Mouse (Mus musculus) adrenal gland, adult 8-10 months (tissue): ENCODE data around the gene Chrnb1. TPM values are rescaled to one million over a fixed set of nuclear protein-coding genes. Genes with fewer than 3 reads are reported as not detected.

Source experiments
- DNase-seq: peaks from one replicate; pipeline ENCODE4 v3.0.0; 2022
- total RNA-seq, 4 experiments: library from RNA; stranded (reverse); gene quantifications; 2 replicates each; pipeline ENCODE4 v1.2.4; 2022

Chrnb1 gene
- total RNA-seq, 4 experiments from 2014 or later, result 1.5 to 8.1 (median 5.0) TPM

DNA sequence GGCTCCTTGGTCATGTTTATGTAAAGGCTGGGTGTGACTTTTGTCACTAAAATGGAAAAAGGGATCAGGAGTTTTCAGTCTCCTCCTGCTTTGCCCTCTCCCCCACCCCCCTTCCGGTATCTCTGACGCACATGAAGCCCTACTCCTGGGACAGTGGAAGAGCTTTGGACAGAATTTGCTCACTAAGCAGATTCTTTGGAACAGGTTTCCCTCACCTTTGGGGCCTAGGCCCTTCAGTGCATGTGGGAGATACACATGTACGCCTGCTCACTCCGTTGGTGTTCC is 28.2 kb downstream of the Chrnb1 start:
- no peak for DNase-seq

GRCm38 (mm10) chr11:69766872-69767624 is 28.7 kb downstream of the Chrnb1 start:
- DNase-seq, result no peak

- peak; percentile 66 for DNase-seq
Measured at GRCm38 (mm10) chr11:69766126-69766609, 29.6 kb downstream of the Chrnb1 start.

DNA sequence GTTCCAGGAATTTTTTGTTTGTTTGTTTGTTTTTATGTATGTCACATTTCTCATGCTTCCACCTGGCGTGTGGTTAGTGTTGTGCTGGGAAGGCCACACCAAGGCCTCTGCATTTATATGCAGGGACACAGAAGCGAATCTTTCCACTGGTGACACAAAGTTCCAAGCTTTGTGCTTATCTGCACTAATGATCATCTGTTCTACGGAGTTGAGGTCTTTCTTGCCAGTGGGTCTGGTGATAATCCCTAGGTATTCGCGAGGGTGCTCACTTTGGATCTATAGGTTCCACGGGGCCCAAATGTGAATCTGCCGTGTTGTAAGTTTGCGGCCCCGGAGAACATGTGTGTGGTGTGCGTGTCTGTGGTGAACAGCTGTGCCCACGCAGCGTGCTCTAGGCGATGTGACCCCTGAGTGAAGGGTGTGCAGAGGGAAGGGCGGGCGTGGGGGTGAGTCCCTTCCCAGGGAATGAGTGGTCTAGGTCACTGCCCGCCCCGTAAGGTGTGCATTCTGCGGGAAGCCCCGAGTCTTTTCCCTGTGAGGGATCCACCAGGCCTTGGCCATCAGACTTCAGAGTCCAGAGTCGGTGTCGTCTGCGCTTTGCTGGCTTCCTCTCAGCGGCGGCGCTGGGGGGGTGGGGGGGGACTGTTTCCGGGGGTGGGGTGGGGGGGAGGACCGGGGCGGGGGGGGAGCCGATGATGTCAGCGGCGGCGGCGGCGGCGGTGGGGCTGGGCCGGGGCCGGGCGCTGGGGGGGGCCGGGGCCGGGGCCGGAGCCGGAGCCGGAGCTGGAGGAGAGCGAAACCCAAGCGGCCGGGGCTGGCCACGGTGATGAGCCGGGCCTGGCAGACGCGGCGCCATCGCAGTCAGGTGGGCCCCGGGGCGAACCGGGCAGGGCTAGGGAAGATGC is 30.3 kb downstream of the Chrnb1 start, which contains the start of gene Zbtb4:
Gene Zbtb4, plus strand, starts transcription at position 692 of the 905 bp plus-strand sequence.
- no peak for DNase-seq

DNA sequence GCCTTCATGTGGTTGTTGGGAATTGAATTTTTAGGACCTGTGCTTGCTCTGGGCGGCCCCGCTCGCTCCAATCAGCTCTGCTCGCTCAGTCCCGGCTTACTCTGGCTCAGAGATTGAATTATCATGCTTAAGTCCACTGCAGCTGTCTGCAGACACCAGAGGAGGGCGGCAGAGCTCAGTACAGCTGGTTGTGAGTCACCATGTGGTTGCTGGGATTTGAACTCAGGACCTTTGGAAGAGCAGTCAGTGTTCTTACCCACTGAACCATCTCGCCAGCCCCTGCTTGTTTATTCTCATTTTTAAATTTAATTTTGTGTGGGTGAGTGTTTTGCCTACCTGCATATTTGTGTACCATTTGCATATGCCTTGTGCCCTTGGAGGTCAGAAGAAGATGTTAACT is 32.2 kb downstream of the Chrnb1 start:
- no peak for DNase-seq

- no peak for DNase-seq
Measured at GRCm38 (mm10) chr11:69761868-69762267, 33.9 kb downstream of the Chrnb1 start, which contains the start of gene Slc35g3. Gene Slc35g3 (minus strand): TSS chr11:69761968.

- no peak for DNase-seq
Measured at GRCm38 (mm10) chr11:69760901-69761200, 34.9 kb downstream of the Chrnb1 start.

DNA sequence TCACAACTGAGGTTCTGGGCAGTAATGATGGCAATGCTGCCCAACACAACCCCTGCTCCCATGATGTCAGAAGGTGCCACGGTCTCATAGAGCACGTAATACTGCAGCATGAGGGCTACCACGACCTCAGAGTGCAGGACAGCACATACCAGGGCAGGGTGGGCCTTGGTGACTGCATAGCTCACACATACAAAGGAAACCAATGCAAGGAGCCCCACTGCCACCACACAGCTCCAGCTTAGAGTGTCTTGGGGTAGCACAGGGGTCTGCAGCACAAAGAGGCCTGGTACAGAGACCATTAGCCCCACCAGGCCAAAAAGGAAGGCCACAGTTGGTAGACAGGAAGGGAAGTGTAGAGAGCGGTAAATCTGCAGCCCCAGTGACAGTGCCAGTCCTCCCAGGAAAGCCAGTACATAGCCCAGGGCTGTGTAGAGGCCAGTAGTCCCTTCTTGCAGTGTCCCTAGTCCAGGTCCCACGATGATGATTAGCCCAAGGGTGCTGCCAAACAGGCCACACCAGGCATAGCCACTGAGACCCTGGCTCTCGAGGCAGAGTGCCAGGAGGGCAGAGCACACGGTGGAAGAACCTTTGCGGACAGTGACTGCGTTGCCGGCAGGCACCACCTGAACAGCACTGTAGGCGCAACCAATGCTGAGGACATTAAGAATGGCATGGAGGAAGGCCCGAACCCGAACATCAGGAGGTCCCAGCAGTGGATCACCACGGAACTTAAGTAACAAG is 35.4 kb downstream of the Chrnb1 start:
- no peak for DNase-seq

GRCm38 (mm10) chr11:69758971-69759721 is 36.6 kb downstream of the Chrnb1 start:
- peak; percentile 87 for DNase-seq

DNA sequence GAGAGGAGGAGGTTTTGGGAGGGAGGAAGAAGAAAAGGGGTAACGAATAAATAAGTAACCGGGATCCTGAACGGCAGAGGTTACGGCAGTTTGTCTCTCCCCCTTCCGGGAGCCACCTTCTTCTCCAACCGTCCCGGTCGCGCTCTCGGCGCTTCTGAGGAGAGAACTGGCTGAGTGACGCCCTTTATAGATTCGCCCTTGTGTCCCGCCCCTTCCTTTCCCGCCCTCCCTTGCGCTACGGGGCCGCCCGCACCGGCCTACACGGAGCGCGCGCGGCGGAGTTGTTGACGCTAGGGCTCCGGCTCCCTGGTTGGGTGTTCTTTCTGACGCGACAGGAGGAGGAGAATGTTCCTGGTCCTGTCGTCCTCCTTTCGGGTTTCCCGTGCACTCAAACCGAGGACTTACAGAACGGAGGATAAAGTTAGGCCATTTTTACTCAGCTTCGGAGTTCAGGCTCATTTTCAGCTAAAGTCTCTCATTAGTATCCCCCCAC is 37.2 kb downstream of the Chrnb1 start, which contains the start of gene Polr2a:
Gene Polr2a, minus strand, starts transcription at position 160 of the 493 bp plus-strand sequence.
- DNase-seq, result peak; percentile 95

DNA sequence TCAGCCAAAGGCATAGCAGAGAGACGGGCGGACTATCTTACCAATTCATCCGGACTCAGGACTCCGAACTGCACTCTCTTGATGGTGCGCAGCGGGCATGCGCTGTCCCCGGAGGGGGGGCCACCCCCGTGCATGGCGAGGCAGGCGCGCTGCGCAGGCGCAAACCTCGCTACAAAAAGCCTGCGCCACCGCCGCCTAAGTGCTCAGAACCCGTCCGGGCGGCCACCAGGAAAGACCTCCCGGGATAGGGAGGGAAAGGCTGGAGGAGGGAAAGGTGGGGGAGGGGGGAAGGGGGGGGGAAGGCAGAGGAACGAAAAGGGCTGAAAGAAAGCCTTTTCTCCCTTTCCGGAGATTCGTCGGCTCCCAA is 37.7 kb downstream of the Chrnb1 start:
- DNase-seq, result peak; percentile 95

- no peak for DNase-seq
Measured at GRCm38 (mm10) chr11:69757303-69758089, 38.2 kb downstream of the Chrnb1 start.

DNA sequence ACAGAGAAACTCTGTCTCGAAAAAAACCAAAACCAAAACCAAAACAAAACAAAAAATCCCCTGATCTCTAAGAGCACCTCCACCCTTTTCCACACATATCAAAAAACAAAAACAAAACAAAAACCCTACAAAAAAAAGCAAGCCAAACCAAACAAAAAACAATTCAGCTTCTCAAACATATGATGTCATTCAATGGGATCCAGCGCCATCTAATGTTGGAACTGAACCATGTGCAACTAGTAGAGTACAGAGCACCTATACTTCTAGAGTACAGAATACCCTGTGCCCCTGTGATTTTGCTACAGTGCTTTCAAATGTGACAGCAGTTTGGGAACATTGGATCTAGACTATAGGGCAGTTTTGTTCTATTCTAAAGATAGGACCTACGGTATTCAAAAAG is 41.0 kb downstream of the Chrnb1 start:
- no peak for DNase-seq

GRCm38 (mm10) chr11:69754233-69754632 is 41.5 kb downstream of the Chrnb1 start:
- no peak for DNase-seq

GRCm38 (mm10) chr11:69752686-69753085 is 43.1 kb downstream of the Chrnb1 start:
- DNase-seq, result peak; percentile 46

- no peak for DNase-seq
Measured at GRCm38 (mm10) chr11:69751635-69752034, 44.1 kb downstream of the Chrnb1 start.

Other genes starting within 250 kb of the Chrnb1 start
- 1 to 10 TPM in 1 of 4 experiments, under 1 TPM in 3; 0.14 to 1.0 (median 0.70) TPM for gene Dnah2, start 246.8 kb downstream of the Chrnb1 start, total RNA-seq
- gene Efnb3, start 235.7 kb downstream of the Chrnb1 start, total RNA-seq, result under 1 TPM; 0.77 to 0.86 (median 0.81) TPM
- 10 to 100 TPM in 3 of 4 experiments, 1 to 10 TPM in 1; 9.1 to 11.9 (median 11.0) TPM for gene Wrap53, start 215.7 kb downstream of the Chrnb1 start, total RNA-seq
- 10 to 100 TPM; 57.6 to 71.1 (median 64.0) TPM for gene Trp53, start 215.6 kb downstream of the Chrnb1 start, total RNA-seq
- gene Atp1b2, start 190.0 kb downstream of the Chrnb1 start, total RNA-seq, result 10 to 100 TPM; 22.5 to 47.8 (median 38.2) TPM
- gene Shbg, start 178.0 kb downstream of the Chrnb1 start, total RNA-seq, result not detected
- gene Sat2, start 173.9 kb downstream of the Chrnb1 start, total RNA-seq, result 10 to 100 TPM in 2 of 4 experiments, 1 to 10 TPM in 2; 7.3 to 17.8 (median 12.8) TPM
- 100 to 1,000 TPM in 1 of 4 experiments, 10 to 100 TPM in 3; 75.8 to 112 (median 91.2) TPM for gene Fxr2, start 163.0 kb downstream of the Chrnb1 start, total RNA-seq
- not detected for gene Sox15, start 140.6 kb downstream of the Chrnb1 start, total RNA-seq
- gene Mpdu1, start 133.3 kb downstream of the Chrnb1 start, total RNA-seq, result 100 to 1,000 TPM; 107 to 123 (median 113) TPM
- 10 to 100 TPM; 17.9 to 43.8 (median 30.0) TPM for gene Cd68, start 129.8 kb downstream of the Chrnb1 start, total RNA-seq
- gene Eif4a1, start 123.5 kb downstream of the Chrnb1 start, total RNA-seq, result 100 to 1,000 TPM; 500 to 614 (median 555) TPM
- gene Senp3, start 113.9 kb downstream of the Chrnb1 start, total RNA-seq, result 10 to 100 TPM; 72.5 to 92.1 (median 85.0) TPM
- 1 to 10 TPM; 2.5 to 7.3 (median 4.5) TPM for gene Tnfsf13, start 110.2 kb downstream of the Chrnb1 start, total RNA-seq
- 10 to 100 TPM; 24.1 to 47.6 (median 36.3) TPM for gene Tnfsf12, start 100.1 kb downstream of the Chrnb1 start, total RNA-seq
- gene Tnfsfm13, start 99.8 kb downstream of the Chrnb1 start, total RNA-seq, result 1 to 10 TPM; 3.4 to 8.4 (median 7.9) TPM
- gene Polr2a, start 37.3 kb downstream of the Chrnb1 start, total RNA-seq, result 100 to 1,000 TPM in 2 of 4 experiments, 10 to 100 TPM in 2; 85.2 to 125 (median 101) TPM
- not detected for gene Slc35g3, start 34.0 kb downstream of the Chrnb1 start, total RNA-seq
- 100 to 1,000 TPM in 2 of 4 experiments, 10 to 100 TPM in 2; 73.0 to 121 (median 97.6) TPM for gene Zbtb4, start 30.0 kb downstream of the Chrnb1 start, total RNA-seq
- gene Fgf11, start 5.9 kb upstream of the Chrnb1 start, total RNA-seq, result 10 to 100 TPM in 2 of 4 experiments, 1 to 10 TPM in 2; 2.5 to 32.7 (median 16.9) TPM
- 1 to 10 TPM in 1 of 4 experiments, under 1 TPM in 3; 0.45 to 1.1 (median 0.72) TPM for gene Tmem102, start 9.7 kb upstream of the Chrnb1 start, total RNA-seq
- gene Gm39566, start 19.4 kb upstream of the Chrnb1 start, total RNA-seq, result not detected
- gene Spem2, start 22.5 kb upstream of the Chrnb1 start, total RNA-seq, result not detected
- under 1 TPM in 1 of 4 experiments, not detected in 3; 0.38 TPM for gene Spem1, start 26.2 kb upstream of the Chrnb1 start, total RNA-seq
- gene Nlgn2, start 41.8 kb upstream of the Chrnb1 start, total RNA-seq, result 10 to 100 TPM; 22.2 to 48.7 (median 35.8) TPM
- gene Tmem256, start 42.6 kb upstream of the Chrnb1 start, total RNA-seq, result 100 to 1,000 TPM; 122 to 164 (median 149) TPM
- 10 to 100 TPM; 40.2 to 69.1 (median 62.1) TPM for gene Plscr3, start 50.4 kb upstream of the Chrnb1 start, total RNA-seq
- gene Tnk1, start 62.8 kb upstream of the Chrnb1 start, total RNA-seq, result under 1 TPM in 2 of 4 experiments, not detected in 2; 0.11 to 0.20 TPM
- not detected for gene Tmem95, start 82.1 kb upstream of the Chrnb1 start, total RNA-seq
- 1 to 10 TPM; 4.3 to 6.2 (median 5.5) TPM for gene Kctd11, start 85.5 kb upstream of the Chrnb1 start, total RNA-seq
- gene Acap1, start 99.6 kb upstream of the Chrnb1 start, total RNA-seq, result 1 to 10 TPM in 2 of 4 experiments, under 1 TPM in 2; 0.31 to 1.9 (median 0.86) TPM
- gene 2810408A11Rik, start 105.0 kb upstream of the Chrnb1 start, total RNA-seq, result 1 to 10 TPM in 1 of 4 experiments, under 1 TPM in 3; 0.23 to 2.4 (median 0.71) TPM
- gene Neurl4, start 105.1 kb upstream of the Chrnb1 start, total RNA-seq, result 10 to 100 TPM; 36.4 to 71.4 (median 51.5) TPM
- 10 to 100 TPM; 44.0 to 72.7 (median 52.0) TPM for gene Gps2, start 117.9 kb upstream of the Chrnb1 start, total RNA-seq
- 100 to 1,000 TPM; 468 to 561 (median 519) TPM for gene Eif5a, start 126.0 kb upstream of the Chrnb1 start, total RNA-seq
- 10 to 100 TPM in 3 of 4 experiments, 1 to 10 TPM in 1; 6.3 to 13.9 (median 11.8) TPM for gene Ybx2, start 139.9 kb upstream of the Chrnb1 start, total RNA-seq
- 10 to 100 TPM; 36.5 to 90.1 (median 50.0) TPM for gene Slc2a4, start 152.2 kb upstream of the Chrnb1 start, total RNA-seq
- under 1 TPM in 1 of 4 experiments, not detected in 3; 0.55 TPM for gene Cldn7, start 168.8 kb upstream of the Chrnb1 start, total RNA-seq
- gene Ctdnep1, start 185.2 kb upstream of the Chrnb1 start, total RNA-seq, result 100 to 1,000 TPM; 109 to 125 (median 120) TPM
- gene Elp5, start 186.6 kb upstream of the Chrnb1 start, total RNA-seq, result 10 to 100 TPM; 56.9 to 87.4 (median 73.6) TPM
- 100 to 1,000 TPM; 369 to 430 (median 397) TPM for gene Gabarap, start 195.2 kb upstream of the Chrnb1 start, total RNA-seq
- gene Phf23, start 199.8 kb upstream of the Chrnb1 start, total RNA-seq, result 10 to 100 TPM; 55.7 to 61.0 (median 58.4) TPM
- gene Dvl2, start 204.7 kb upstream of the Chrnb1 start, total RNA-seq, result 10 to 100 TPM; 13.4 to 27.1 (median 20.5) TPM
- gene Acadvl, start 219.5 kb upstream of the Chrnb1 start, total RNA-seq, result 100 to 1,000 TPM; 323 to 415 (median 392) TPM
- gene Dlg4, start 221.0 kb upstream of the Chrnb1 start, total RNA-seq, result 10 to 100 TPM; 25.7 to 65.4 (median 45.9) TPM